Mouse (Mus musculus): ENCODE measurements at regions not wholly inside any gene's neighbourhood (a gene's known extent, or its start where the extent isn't known, plus 50 kb on each side); places are given as distances from the start of the nearest gene placed in this dataset.
A peak's percentile ranks its signal among the peaks of the same experiment; 100 is the strongest.

- H3K27me3 ChIP-seq (replicated peaks; ENCODE audit: insufficient read depth, low read length): no peaks in the 10 kb centered on the region
- H3K9ac ChIP-seq (replicated peaks; ENCODE audit: low read depth): no peak overlapping the region
- no peak overlapping the region for H3K4me2 ChIP-seq (replicated peaks; ENCODE audit: low read depth, low read length)
- H3K4me3 ChIP-seq (ENCODE audit: low read depth, low read length): no peak overlapping the region
- H3K4me1 ChIP-seq (ENCODE audit: insufficient read depth, low read depth, low read length): no peaks in the 10 kb centered on the region
- no peak overlapping the region for H3K27ac ChIP-seq (ENCODE audit: low read length)
- H3K9me3 ChIP-seq (ENCODE audit: low read length): no peaks in the 10 kb centered on the region
- 60% methylated on average over 8 of the region's 8 CpGs for WGBS
- no peaks in the 10 kb centered on the region for H3K36me3 ChIP-seq (ENCODE audit: insufficient read depth, low read length)
- DNase-seq (ENCODE audit: low spot score): no peak
- no peak for ATAC-seq
- TF ChIP-seq EP300 (IDR thresholded peaks at IDR 0.05) (no peak), CTCF (IDR thresholded peaks at IDR 0.05) (no peak)
Observed at GRCm38 (mm10) chr15:67388514-67388913, 887.8 kb upstream of the Lrrc6 start.

- no peaks in the 10 kb centered on the region for H3K4me1 ChIP-seq (ENCODE audit: insufficient read depth, low read depth, low read length)
- no peaks in the 10 kb centered on the region for H3K27me3 ChIP-seq (replicated peaks; ENCODE audit: insufficient read depth, low read length)
- ATAC-seq (no peak), DNase-seq (ENCODE audit: low spot score) (no peak)
- TF ChIP-seq EP300 (IDR thresholded peaks at IDR 0.05) (no peak), CTCF (IDR thresholded peaks at IDR 0.05) (no peak)
- H3K4me3 ChIP-seq (ENCODE audit: low read depth, low read length): no peak overlapping the region
- no peak overlapping the region for H3K27ac ChIP-seq (ENCODE audit: low read length)
- H3K9ac ChIP-seq (replicated peaks; ENCODE audit: low read depth): no peak overlapping the region
- no peak overlapping the region for H3K4me2 ChIP-seq (replicated peaks; ENCODE audit: low read depth, low read length)
- no peaks in the 10 kb centered on the region for H3K36me3 ChIP-seq (ENCODE audit: insufficient read depth, low read length)
- H3K9me3 ChIP-seq (ENCODE audit: low read length): no peaks in the 10 kb centered on the region
Observed at GRCm38 (mm10) chr15:67386896-67387295, 886.2 kb upstream of the Lrrc6 start.

- TF ChIP-seq CTCF (IDR thresholded peaks at IDR 0.05): no peak
- no peak for TF ChIP-seq EP300 (IDR thresholded peaks at IDR 0.05)
- no peaks in the 10 kb centered on the region for H3K4me1 ChIP-seq (ENCODE audit: insufficient read depth, low read depth, low read length)
- ATAC-seq (no peak), DNase-seq (ENCODE audit: low spot score) (no peak)
- no peak overlapping the region for H3K4me2 ChIP-seq (replicated peaks; ENCODE audit: low read depth, low read length)
- 75% methylated on average over 4 of the region's 4 CpGs for WGBS
- no peak overlapping the region for H3K27ac ChIP-seq (ENCODE audit: low read length)
- no peaks in the 10 kb centered on the region for H3K36me3 ChIP-seq (ENCODE audit: insufficient read depth, low read length)
- H3K27me3 ChIP-seq (replicated peaks; ENCODE audit: insufficient read depth, low read length): no peaks in the 10 kb centered on the region
- no peak overlapping the region for H3K9ac ChIP-seq (replicated peaks; ENCODE audit: low read depth)
- H3K4me3 ChIP-seq (ENCODE audit: low read depth, low read length): no peak overlapping the region
- no peaks in the 10 kb centered on the region for H3K9me3 ChIP-seq (ENCODE audit: low read length)
Observed at GRCm38 (mm10) chr15:67373599-67373998, 872.9 kb upstream of the Lrrc6 start.

DNA sequence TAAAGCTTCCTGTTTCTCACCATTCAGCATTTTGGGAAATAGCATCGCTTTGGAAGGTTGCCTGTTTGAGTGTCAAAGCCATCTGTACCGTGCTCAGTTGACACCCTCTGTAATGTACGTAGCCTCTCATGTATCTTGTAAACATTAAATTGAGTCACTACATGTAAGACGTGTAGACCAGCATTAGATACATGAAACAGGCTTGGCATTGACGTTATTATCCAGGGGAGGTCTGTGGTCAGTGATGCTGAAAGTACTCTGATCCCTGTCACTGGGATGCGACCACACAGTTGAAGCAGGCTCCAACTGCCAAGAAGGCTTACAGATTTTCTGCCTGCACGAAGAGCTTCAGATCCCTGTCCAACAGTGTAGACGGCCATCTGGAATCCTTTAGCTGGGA is 872.3 kb upstream of the Lrrc6 start:
- DNase-seq (ENCODE audit: low spot score): peak; percentile 35
- ATAC-seq: peak; percentile 64
- TF ChIP-seq EP300 (IDR thresholded peaks at IDR 0.05) (no peak; the same call in 1 of the 2 replicates), CTCF (IDR thresholded peaks at IDR 0.05) (no peak)

GRCm38 (mm10) chr15:67364099-67364756 is 863.5 kb upstream of the Lrrc6 start:
- peaks cover 3% of the 10 kb centered on the region; the same call in 1 of the 2 replicates for H3K4me1 ChIP-seq (ENCODE audit: insufficient read depth, low read depth, low read length)
- WGBS: 76% methylated on average over 4 of the region's 4 CpGs
- H3K36me3 ChIP-seq (ENCODE audit: insufficient read depth, low read length): no peaks in the 10 kb centered on the region
- DNase-seq (ENCODE audit: low spot score) (peak; percentile 6), ATAC-seq (no peak)
- no peak overlapping the region for H3K4me3 ChIP-seq (ENCODE audit: low read depth, low read length)
- no peaks in the 10 kb centered on the region for H3K27me3 ChIP-seq (replicated peaks; ENCODE audit: insufficient read depth, low read length)
- no peak overlapping the region for H3K9ac ChIP-seq (replicated peaks; ENCODE audit: low read depth)
- no peaks in the 10 kb centered on the region for H3K9me3 ChIP-seq (ENCODE audit: low read length)
- no peak for TF ChIP-seq EP300 (IDR thresholded peaks at IDR 0.05)
- no peak for TF ChIP-seq CTCF (IDR thresholded peaks at IDR 0.05)
- no peak overlapping the region for H3K4me2 ChIP-seq (replicated peaks; ENCODE audit: low read depth, low read length)
- no peak overlapping the region for H3K27ac ChIP-seq (ENCODE audit: low read length)

More for the DNA sequence above, 872.3 kb upstream of the Lrrc6 start:
- H3K4me2 ChIP-seq (replicated peaks; ENCODE audit: low read depth, low read length): no peak overlapping the region
- H3K27ac ChIP-seq (ENCODE audit: low read length): no peak overlapping the region
- no peaks in the 10 kb centered on the region for H3K4me1 ChIP-seq (ENCODE audit: insufficient read depth, low read depth, low read length)
- H3K4me3 ChIP-seq (ENCODE audit: low read depth, low read length): no peak overlapping the region
- no peaks in the 10 kb centered on the region for H3K27me3 ChIP-seq (replicated peaks; ENCODE audit: insufficient read depth, low read length)
- no peaks in the 10 kb centered on the region for H3K36me3 ChIP-seq (ENCODE audit: insufficient read depth, low read length)
- H3K9ac ChIP-seq (replicated peaks; ENCODE audit: low read depth): no peak overlapping the region
- 55% methylated on average over 8 of the region's 8 CpGs for WGBS
- no peaks in the 10 kb centered on the region for H3K9me3 ChIP-seq (ENCODE audit: low read length)

- Histone ChIP-seq H3K27ac (ENCODE audit: low read length) (no peak overlapping the region), H3K4me2 (replicated peaks; ENCODE audit: low read depth, low read length) (no peak overlapping the region), H3K4me3 (ENCODE audit: low read depth, low read length) (no peak overlapping the region), H3K9me3 (ENCODE audit: low read length) (no peaks in the 10 kb centered on the region), H3K36me3 (ENCODE audit: insufficient read depth, low read length) (no peaks in the 10 kb centered on the region), H3K4me1 (ENCODE audit: insufficient read depth, low read depth, low read length) (peaks cover 3% of the 10 kb centered on the region; the same call in 1 of the 2 replicates), H3K27me3 (replicated peaks; ENCODE audit: insufficient read depth, low read length) (no peaks in the 10 kb centered on the region), H3K9ac (replicated peaks; ENCODE audit: low read depth) (no peak overlapping the region)
- DNase-seq (ENCODE audit: low spot score) (no peak), ATAC-seq (no peak)
- WGBS: 7% methylated on average over 1 of the region's 1 CpGs
- TF ChIP-seq EP300 (IDR thresholded peaks at IDR 0.05) (no peak), CTCF (IDR thresholded peaks at IDR 0.05) (no peak)
Observed at GRCm38 (mm10) chr15:67361012-67361571, 860.4 kb upstream of the Lrrc6 start.

All from lung, postnatal 0 days (tissue).